Mouse (Mus musculus): ENCODE results near the gene Immp2l. TPM values are rescaled to one million over a fixed set of nuclear protein-coding genes. Genes with fewer than 3 reads are reported as not detected.
"Not testable (repeated sequence)": the region's sequence is repeated elsewhere in the genome, so short reads cannot be mapped to it uniquely, and the experiment has no call there.

The Immp2l gene
- polyA plus RNA-seq, 1 experiment from 2014 or later: 10.6 TPM

GRCm38 (mm10) chr12:41777762-41778161 lies 753.9 kb downstream of the Immp2l start:
- no CpG with 5 or more reads among the region's 4 CpGs for WGBS
- not testable (repeated sequence) for ATAC-seq (ENCODE audit: low FRiP score); H3K36me3 ChIP-seq

GRCm38 (mm10) chr12:41793681-41794080 lies 769.8 kb downstream of the Immp2l start:
- ATAC-seq (ENCODE audit: low FRiP score); H3K9ac ChIP-seq; H3K9me3 ChIP-seq (replicated peaks); H3K36me3 ChIP-seq; H3K27me3 ChIP-seq; H3K4me3 ChIP-seq; H3K4me1 ChIP-seq; H3K27ac ChIP-seq; H3K4me2 ChIP-seq (replicated peaks): not testable (repeated sequence)
- 83% methylated on average over 1 of the region's 1 CpGs for WGBS

More at GRCm38 (mm10) chr12:41777762-41778161, 753.9 kb downstream of the Immp2l start:
- H3K4me2 ChIP-seq (replicated peaks); H3K27me3 ChIP-seq; H3K4me3 ChIP-seq; H3K4me1 ChIP-seq; H3K9ac ChIP-seq; H3K9me3 ChIP-seq (replicated peaks); H3K27ac ChIP-seq: not testable (repeated sequence)

DNA sequence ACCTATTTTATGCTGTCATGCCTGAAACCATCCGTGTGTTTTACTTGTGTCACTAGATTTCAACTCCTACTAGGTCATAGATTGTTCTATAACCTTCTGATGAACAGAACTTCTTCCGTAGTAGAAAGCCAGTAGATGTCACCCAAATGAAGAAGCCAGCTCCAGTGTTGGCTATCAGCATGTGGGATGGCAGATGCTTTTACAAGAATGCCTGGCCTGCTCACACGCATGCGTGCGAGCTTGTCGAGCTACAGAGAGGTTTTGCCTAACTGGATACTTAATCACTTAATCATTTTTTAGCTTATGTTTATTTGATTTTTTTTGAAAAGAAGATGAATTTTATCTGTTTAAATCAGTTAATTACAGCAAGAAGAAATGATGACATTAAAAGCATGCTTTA lies 805.6 kb downstream of the Immp2l start:
- Histone ChIP-seq H3K4me3 (no peak overlapping the region), H3K9me3 (replicated peaks) (no peaks in the 10 kb centered on the region), H3K4me2 (replicated peaks) (no peak overlapping the region), H3K9ac (no peak overlapping the region), H3K27me3 (no peaks in the 10 kb centered on the region), H3K36me3 (no peaks in the 10 kb centered on the region), H3K27ac (no peak overlapping the region), H3K4me1 (no peaks in the 10 kb centered on the region)
- no peak for ATAC-seq (ENCODE audit: low FRiP score)
- WGBS: 85% methylated on average over 6 of the region's 6 CpGs

DNA sequence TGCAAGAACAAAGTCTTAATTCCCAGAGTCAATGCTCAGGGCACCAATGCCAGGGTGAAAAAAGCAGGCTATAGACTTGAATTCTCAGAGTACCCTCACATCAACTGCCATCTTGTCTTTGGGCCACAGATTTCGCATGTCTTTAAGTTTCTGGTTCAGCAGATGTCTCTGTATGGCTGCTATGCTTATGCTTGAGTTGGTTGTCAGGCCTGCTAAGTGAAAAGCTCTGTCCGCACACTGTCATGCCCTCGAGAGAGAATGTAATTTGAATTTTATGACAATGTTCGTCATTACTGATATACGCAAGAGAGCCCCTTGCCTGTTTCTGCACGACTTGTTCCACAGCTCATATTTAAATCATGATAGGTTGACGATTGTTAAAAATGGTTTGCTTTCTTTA lies 807.8 kb downstream of the Immp2l start:
- Histone ChIP-seq H3K9me3 (replicated peaks) (no peaks in the 10 kb centered on the region), H3K27me3 (no peaks in the 10 kb centered on the region), H3K36me3 (no peaks in the 10 kb centered on the region), H3K27ac (no peak overlapping the region), H3K9ac (no peak overlapping the region), H3K4me3 (no peak overlapping the region), H3K4me1 (no peaks in the 10 kb centered on the region), H3K4me2 (replicated peaks) (no peak overlapping the region)
- WGBS: 73% methylated on average over 7 of the region's 7 CpGs
- ATAC-seq (ENCODE audit: low FRiP score): no peak

- Histone ChIP-seq H3K36me3 (no peaks in the 10 kb centered on the region), H3K4me2 (replicated peaks) (no peak overlapping the region), H3K4me1 (no peaks in the 10 kb centered on the region), H3K4me3 (no peak overlapping the region), H3K27ac (no peak overlapping the region), H3K27me3 (no peaks in the 10 kb centered on the region), H3K9me3 (replicated peaks) (no peaks in the 10 kb centered on the region), H3K9ac (no peak overlapping the region)
- no peak for ATAC-seq (ENCODE audit: low FRiP score)
- WGBS: 81% methylated on average over 2 of the region's 2 CpGs
These were observed 810.8 kb downstream of the Immp2l start for GRCm38 (mm10) chr12:41834646-41835045.

GRCm38 (mm10) chr12:41838334-41838847 lies 814.5 kb downstream of the Immp2l start:
- Histone ChIP-seq H3K9ac (no peak overlapping the region), H3K27ac (no peak overlapping the region), H3K27me3 (no peaks in the 10 kb centered on the region), H3K9me3 (replicated peaks) (no peaks in the 10 kb centered on the region), H3K4me1 (no peaks in the 10 kb centered on the region), H3K4me3 (no peak overlapping the region), H3K4me2 (replicated peaks) (no peak overlapping the region), H3K36me3 (no peaks in the 10 kb centered on the region)
- ATAC-seq (ENCODE audit: low FRiP score): no peak
- WGBS: 73% methylated on average over 6 of the region's 6 CpGs

GRCm38 (mm10) chr12:41839241-41839640 lies 815.4 kb downstream of the Immp2l start:
- Histone ChIP-seq H3K4me1 (no peaks in the 10 kb centered on the region), H3K9ac (no peak overlapping the region), H3K4me2 (replicated peaks) (no peak overlapping the region), H3K9me3 (replicated peaks) (no peaks in the 10 kb centered on the region), H3K36me3 (no peaks in the 10 kb centered on the region), H3K4me3 (no peak overlapping the region), H3K27me3 (no peaks in the 10 kb centered on the region), H3K27ac (no peak overlapping the region)
- ATAC-seq (ENCODE audit: low FRiP score): no peak
- WGBS: 97% methylated on average over 2 of the region's 2 CpGs

DNA sequence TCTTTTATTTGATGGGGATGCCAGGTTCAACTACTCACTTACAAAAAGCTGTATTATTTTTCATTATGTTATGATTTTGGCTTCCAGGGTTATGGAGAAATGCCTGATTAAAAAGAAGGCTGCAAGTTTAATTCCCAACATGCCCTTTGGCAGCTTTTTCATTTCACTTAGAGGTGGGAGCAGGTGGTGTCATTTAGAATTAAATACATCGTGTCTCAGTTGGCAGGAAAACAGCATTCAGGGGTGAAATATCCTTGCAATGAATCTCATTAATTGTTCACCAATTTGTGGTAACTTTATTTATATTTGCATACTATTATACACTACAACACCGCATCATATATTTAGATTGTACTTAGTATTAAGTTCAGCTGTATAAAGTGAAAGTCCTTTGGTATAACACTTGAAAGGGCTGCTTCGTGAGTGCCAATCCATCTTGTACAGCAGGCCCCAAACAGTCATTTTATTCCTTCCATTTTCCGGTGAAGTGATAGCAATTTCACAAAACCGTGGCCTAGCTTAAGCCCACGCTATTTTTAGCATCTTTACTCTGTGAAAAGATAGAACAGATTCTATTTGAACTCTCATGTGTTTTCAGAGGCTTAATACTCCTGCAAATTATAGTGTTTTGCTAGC lies 818.9 kb downstream of the Immp2l start:
- ATAC-seq (ENCODE audit: low FRiP score): peak; percentile 78
- 68% methylated on average over 6 of the region's 6 CpGs for WGBS
- Histone ChIP-seq H3K9ac (no peak overlapping the region), H3K36me3 (no peaks in the 10 kb centered on the region), H3K9me3 (replicated peaks) (no peaks in the 10 kb centered on the region), H3K4me1 (no peaks in the 10 kb centered on the region), H3K4me3 (no peak overlapping the region), H3K4me2 (replicated peaks) (no peak overlapping the region), H3K27me3 (no peaks in the 10 kb centered on the region), H3K27ac (no peak overlapping the region)

GRCm38 (mm10) chr12:41851896-41852470 lies 828.1 kb downstream of the Immp2l start:
- no peaks in the 10 kb centered on the region for H3K9me3 ChIP-seq (replicated peaks)
- H3K4me1 ChIP-seq: no peaks in the 10 kb centered on the region
- H3K4me2 ChIP-seq (replicated peaks): no peak overlapping the region
- WGBS: 91% methylated on average over 7 of the region's 7 CpGs
- H3K27ac ChIP-seq: no peak overlapping the region
- no peaks in the 10 kb centered on the region for H3K27me3 ChIP-seq
- H3K4me3 ChIP-seq: no peak overlapping the region
- H3K9ac ChIP-seq: no peak overlapping the region
- ATAC-seq (ENCODE audit: low FRiP score): no peak
- no peaks in the 10 kb centered on the region for H3K36me3 ChIP-seq

DNA sequence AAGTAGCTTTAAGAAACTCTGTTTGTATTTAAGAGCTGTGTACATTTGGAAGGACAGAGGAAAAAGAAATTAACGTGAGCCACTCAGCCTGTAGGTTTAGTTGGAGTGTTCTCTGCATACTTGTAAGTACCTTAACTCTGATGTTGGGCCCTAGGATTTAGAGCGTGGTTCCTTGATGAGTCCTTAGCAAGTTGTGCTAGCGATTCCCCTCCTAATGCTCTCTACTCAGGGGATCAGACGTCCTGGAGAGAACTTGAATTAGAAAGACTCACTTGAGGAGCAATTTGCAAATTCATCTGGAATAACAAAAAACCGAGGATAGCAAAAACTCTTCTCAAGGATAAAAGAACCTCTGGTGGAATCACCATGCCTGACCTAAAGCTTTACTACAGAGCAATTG lies 835.8 kb downstream of the Immp2l start:
- ATAC-seq (ENCODE audit: low FRiP score); H3K9me3 ChIP-seq (replicated peaks); H3K4me3 ChIP-seq: not testable (repeated sequence)

GRCm38 (mm10) chr12:41868317-41868716 lies 844.4 kb downstream of the Immp2l start:
- no peak overlapping the region for H3K9ac ChIP-seq

More for the DNA sequence above, 835.8 kb downstream of the Immp2l start:
- not testable (repeated sequence) for H3K36me3 ChIP-seq; H3K27ac ChIP-seq; H3K4me2 ChIP-seq (replicated peaks); H3K9ac ChIP-seq; H3K4me1 ChIP-seq; H3K27me3 ChIP-seq
- 42% methylated on average over 5 of the region's 5 CpGs for WGBS

GRCm38 (mm10) chr12:41874015-41874414 lies 850.1 kb downstream of the Immp2l start:
- Histone ChIP-seq H3K4me1 (no peaks in the 10 kb centered on the region), H3K27me3 (no peaks in the 10 kb centered on the region), H3K9ac (no peak overlapping the region), H3K4me3 (no peak overlapping the region), H3K36me3 (no peaks in the 10 kb centered on the region), H3K4me2 (replicated peaks) (no peak overlapping the region), H3K27ac (no peak overlapping the region), H3K9me3 (replicated peaks) (no peaks in the 10 kb centered on the region)
- ATAC-seq (ENCODE audit: low FRiP score): no peak
- 84% methylated on average over 2 of the region's 2 CpGs for WGBS

More at GRCm38 (mm10) chr12:41868317-41868716, 844.4 kb downstream of the Immp2l start:
- H3K4me1 ChIP-seq: no peaks in the 10 kb centered on the region
- no peak overlapping the region for H3K4me2 ChIP-seq (replicated peaks)
- peaks cover 5% of the 10 kb centered on the region for H3K9me3 ChIP-seq (replicated peaks)
- no peaks in the 10 kb centered on the region for H3K36me3 ChIP-seq
- 87% methylated on average over 2 of the region's 2 CpGs for WGBS
- no peaks in the 10 kb centered on the region for H3K27me3 ChIP-seq
- no peak overlapping the region for H3K4me3 ChIP-seq
- H3K27ac ChIP-seq: no peak overlapping the region
- ATAC-seq (ENCODE audit: low FRiP score): no peak
